Comparison of ENCODE assay signal across 8 mouse cellular contexts in the genomic region with DNA sequence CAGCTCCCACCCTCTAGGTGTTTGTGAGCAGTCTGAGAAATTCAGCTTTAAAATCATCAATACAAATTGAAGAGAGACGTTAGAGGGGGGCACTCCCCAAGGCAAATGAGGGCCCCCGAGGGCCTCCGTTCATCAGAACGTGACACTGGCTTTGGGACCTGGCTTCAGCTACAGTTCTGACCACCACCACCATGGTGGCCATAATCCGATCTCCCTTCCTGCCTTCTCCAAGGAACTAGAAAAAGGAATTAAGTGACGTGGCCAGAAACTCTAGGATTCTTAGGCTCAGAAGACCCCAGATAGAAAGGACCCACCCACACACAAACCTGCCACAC. TPM values are rescaled to one million over a fixed set of nuclear protein-coding genes. Genes with fewer than 3 reads are reported as not detected.
DNase-seq lines count a peak whose midpoint lies in the region; ATAC-seq and TF ChIP-seq lines count a peak whose summit lies in the region.

No protein-coding gene starts in this region.

- intact Hi-C loops in left cerebral cortex, postnatal 14 days (cut with DNase I): no loop called here

- H3K4me1 ChIP-seq in kidney, adult 2 months (ENCODE audit: control insufficient read depth, insufficient read depth, low read length): peaks cover 40% of the 10 kb centered on the region
- peaks cover 97% of the 10 kb centered on the region for H3K4me1 ChIP-seq in hindbrain, embryonic 10.5 days (replicated peaks)
- H3K4me1 ChIP-seq in midbrain, embryonic 11.5 days (ENCODE audit: control insufficient read depth, insufficient read depth, low read length): peaks cover 60% of the 10 kb centered on the region

- no peak for ATAC-seq in midbrain, embryonic 11.5 days (ENCODE audit: low FRiP score)

- H3K27ac ChIP-seq in kidney, adult 2 months (ENCODE audit: insufficient read depth, low read depth, low read length): peak overlapping the region; percentile 81
- peak overlapping the region; percentile 99 for H3K27ac ChIP-seq in hindbrain, embryonic 10.5 days
- peak overlapping the region; percentile 83 for H3K27ac ChIP-seq in midbrain, embryonic 11.5 days (ENCODE audit: low read depth, low read length)

- TF ChIP-seq CTCF in kidney, adult 2 months (conservative IDR thresholded peaks at IDR 0.05; ENCODE audit: insufficient read depth, insufficient read length, low read depth, low read length): no peak

- no peak for DNase-seq in kidney, adult 2 months
- no peak for DNase-seq in kidney, adult 18-20 months
- peak; percentile 17 for DNase-seq in NIH3T3 (ENCODE audit: low read depth)
- no peak for DNase-seq in hindbrain, embryonic 10.5 days (ENCODE audit: low spot score)
- no peak for DNase-seq in midbrain, embryonic 11.5 days (ENCODE audit: low spot score, missing footprints)
- DNase-seq in right cerebral cortex, postnatal 10 days (ENCODE audit: low spot score in 2 of 2): no peak
- DNase-seq in left cerebral cortex, postnatal 14 days (ENCODE audit: low spot score in 2 of 2): no peak
- no peak for DNase-seq in thymus, postnatal 14 days

- H3K4me3 ChIP-seq in kidney, adult 2 months (ENCODE audit: insufficient read depth, low read depth, low read length): peak overlapping the region; percentile 78
- peak overlapping the region; percentile 87 for H3K4me3 ChIP-seq in hindbrain, embryonic 10.5 days
- H3K4me3 ChIP-seq in midbrain, embryonic 11.5 days (ENCODE audit: low read depth, low read length): peak overlapping the region; percentile 69

- TF ChIP-seq POLR2A in kidney, adult 2 months (IDR thresholded peaks at IDR 0.05; ENCODE audit: low read depth, low read length): no peak

- WGBS in kidney, adult 2 months: 2% methylated on average over 6 of the region's 6 CpGs
- WGBS in hindbrain, embryonic 10.5 days: 3% methylated on average over 6 of the region's 6 CpGs
- 4% methylated on average over 6 of the region's 6 CpGs for WGBS in midbrain, embryonic 11.5 days

- peak overlapping the region; percentile 90 for H3K4me2 ChIP-seq in midbrain, embryonic 11.5 days

- H3K9me3 ChIP-seq in hindbrain, embryonic 10.5 days: no peaks in the 10 kb centered on the region
- H3K9me3 ChIP-seq in midbrain, embryonic 11.5 days (ENCODE audit: control insufficient read depth, low read length): no peaks in the 10 kb centered on the region

- H3K36me3 ChIP-seq in kidney, adult 2 months (ENCODE audit: control insufficient read depth, insufficient read depth, low read length): no peaks in the 10 kb centered on the region
- H3K36me3 ChIP-seq in hindbrain, embryonic 10.5 days: peaks cover 17% of the 10 kb centered on the region
- H3K36me3 ChIP-seq in midbrain, embryonic 11.5 days (ENCODE audit: control insufficient read depth, insufficient read depth, low read length): no peaks in the 10 kb centered on the region

- H3K9ac ChIP-seq in midbrain, embryonic 11.5 days (ENCODE audit: low read length): peak overlapping the region; percentile 89

- no peaks in the 10 kb centered on the region for H3K27me3 ChIP-seq in kidney, adult 2 months (replicated peaks; ENCODE audit: control insufficient read depth, insufficient read depth, low read length)
- H3K27me3 ChIP-seq in hindbrain, embryonic 10.5 days (ENCODE audit: insufficient read depth, poor library complexity, severe bottlenecking): 0 out of 2 replicates have a peak, but pooled peaks cover 5% of the 10 kb centered on the region
- no peaks in the 10 kb centered on the region for H3K27me3 ChIP-seq in midbrain, embryonic 11.5 days (ENCODE audit: control insufficient read depth, insufficient read depth, low read length)

RNA-seq across cellular contexts. Expression of gene Plxnb2, which starts 1.0 kb away (rescaled TPM):
- 288 and 297 TPM in 2 replicates for polyA plus RNA-seq in kidney, adult 2 months (2012; rRNA removed)
- 133 and 155 TPM in 2 replicates for polyA plus RNA-seq in hindbrain, embryonic 10.5 days (2016; fragmentation: Nextera tagmentation; extraction: Ambion mirVana)
- polyA plus RNA-seq in midbrain, embryonic 11.5 days (2014; fragmentation: Nextera tagmentation; extraction: Ambion mirVana): 97.5 and 115 TPM in 2 replicates
- total RNA-seq in left cerebral cortex, postnatal 14 days (2021): 10 to 100 TPM; 50.7 to 52.0 TPM

RNA-seq across cellular contexts. Expression of gene Dennd6b, which starts 16.7 kb away (rescaled TPM):
- 11.2 and 15.0 TPM in 2 replicates for polyA plus RNA-seq in kidney, adult 2 months (2012; rRNA removed)
- polyA plus RNA-seq in hindbrain, embryonic 10.5 days (2016; fragmentation: Nextera tagmentation; extraction: Ambion mirVana): 29.7 and 40.1 TPM in 2 replicates
- polyA plus RNA-seq in midbrain, embryonic 11.5 days (2014; fragmentation: Nextera tagmentation; extraction: Ambion mirVana): 26.2 and 26.6 TPM in 2 replicates
- total RNA-seq in left cerebral cortex, postnatal 14 days (2021): 10 to 100 TPM; 41.3 to 42.7 TPM

RNA-seq across cellular contexts. Expression of gene Mapk11, which starts 30.2 kb away (rescaled TPM):
- 6.0 and 7.9 TPM in 2 replicates for polyA plus RNA-seq in kidney, adult 2 months (2012; rRNA removed)
- 34.9 and 46.6 TPM in 2 replicates for polyA plus RNA-seq in hindbrain, embryonic 10.5 days (2016; fragmentation: Nextera tagmentation; extraction: Ambion mirVana)
- polyA plus RNA-seq in midbrain, embryonic 11.5 days (2014; fragmentation: Nextera tagmentation; extraction: Ambion mirVana): 34.9 and 40.6 TPM in 2 replicates
- total RNA-seq in left cerebral cortex, postnatal 14 days (2021): 10 to 100 TPM; 35.2 to 39.7 TPM

RNA-seq across cellular contexts. Expression of gene Ppp6r2, which starts 31.8 kb away (rescaled TPM):
- 85.0 and 148 TPM in 2 replicates for polyA plus RNA-seq in kidney, adult 2 months (2012; rRNA removed)
- 27.2 and 45.7 TPM in 2 replicates for polyA plus RNA-seq in hindbrain, embryonic 10.5 days (2016; fragmentation: Nextera tagmentation; extraction: Ambion mirVana)
- 35.9 and 40.0 TPM in 2 replicates for polyA plus RNA-seq in midbrain, embryonic 11.5 days (2014; fragmentation: Nextera tagmentation; extraction: Ambion mirVana)
- total RNA-seq in left cerebral cortex, postnatal 14 days (2021): 100 to 1,000 TPM; 154 to 159 TPM

RNA-seq across cellular contexts. Expression of gene Mapk12, which starts 39.1 kb away (rescaled TPM):
- 12.7 and 13.9 TPM in 2 replicates for polyA plus RNA-seq in kidney, adult 2 months (2012; rRNA removed)
- polyA plus RNA-seq in hindbrain, embryonic 10.5 days (2016; fragmentation: Nextera tagmentation; extraction: Ambion mirVana): 23.7 and 28.5 TPM in 2 replicates
- 21.3 and 27.0 TPM in 2 replicates for polyA plus RNA-seq in midbrain, embryonic 11.5 days (2014; fragmentation: Nextera tagmentation; extraction: Ambion mirVana)
- total RNA-seq in left cerebral cortex, postnatal 14 days (2021): 1 to 10 TPM; 6.7 to 8.2 TPM
